Mouse (Mus musculus): Measurements from ENCODE around the gene Agap1. TPM values are rescaled to one million over a fixed set of nuclear protein-coding genes. Genes with fewer than 3 reads are reported as not detected.

Agap1 gene
- polyA plus RNA-seq, 1 experiment from 2014 or later = 72.2 TPM

- peak overlapping the region; percentile 49 for H3K9ac ChIP-seq
- peak overlapping the region; percentile 72 for H3K27ac ChIP-seq
- 2% methylated on average over 15 of the region's 15 CpGs for WGBS
- peaks cover 57% of the 10 kb centered on the region for H3K27me3 ChIP-seq (ENCODE audit: control insufficient read depth, insufficient read depth, low read length)
- no peaks in the 10 kb centered on the region for H3K36me3 ChIP-seq (replicated peaks; ENCODE audit: control insufficient read depth, insufficient read depth)
- H3K9me3 ChIP-seq (ENCODE audit: control insufficient read depth, low read length) = no peaks in the 10 kb centered on the region
- H3K4me2 ChIP-seq (replicated peaks) = peak overlapping the region; percentile 67
- DNase-seq (ENCODE audit: low spot score) (no peak), ATAC-seq (ENCODE audit: low FRiP score) (no peak)
- H3K4me1 ChIP-seq (replicated peaks; ENCODE audit: control insufficient read depth, insufficient read depth, low read length) = peaks cover 16% of the 10 kb centered on the region
- peak overlapping the region; percentile 31 for H3K4me3 ChIP-seq (replicated peaks; ENCODE audit: low read length)
Measured at GRCm38 (mm10) chr1:89942395-89942976, 487.9 kb downstream of the Agap1 start.

- peak overlapping the region; percentile 67 for H3K4me2 ChIP-seq (replicated peaks)
- peaks cover 50% of the 10 kb centered on the region for H3K27me3 ChIP-seq (ENCODE audit: control insufficient read depth, insufficient read depth, low read length)
- WGBS = 2% methylated on average over 16 of the region's 16 CpGs
- DNase-seq (ENCODE audit: low spot score) = peak; percentile 90
- H3K9ac ChIP-seq = peak overlapping the region; percentile 17; the same call in 1 of the 2 replicates
- 0 out of 2 replicates have a peak, but pooled peaks have one; percentile 42 for ATAC-seq (ENCODE audit: low FRiP score)
- H3K27ac ChIP-seq = no peak overlapping the region
- H3K4me3 ChIP-seq (replicated peaks; ENCODE audit: low read length) = no peak overlapping the region
- no peaks in the 10 kb centered on the region for H3K9me3 ChIP-seq (ENCODE audit: control insufficient read depth, low read length)
- H3K4me1 ChIP-seq (replicated peaks; ENCODE audit: control insufficient read depth, insufficient read depth, low read length) = peaks cover 16% of the 10 kb centered on the region
- H3K36me3 ChIP-seq (replicated peaks; ENCODE audit: control insufficient read depth, insufficient read depth) = no peaks in the 10 kb centered on the region
Measured at GRCm38 (mm10) chr1:89943202-89943601, 488.6 kb downstream of the Agap1 start.

All from hindbrain, embryonic 14.5 days (tissue).